Mouse (Mus musculus) heart, postnatal 25 days (tissue): ENCODE results near the gene Platr17. TPM values are rescaled to one million over a fixed set of nuclear protein-coding genes. Genes with fewer than 3 reads are reported as not detected.
"Not testable (repeated sequence)": the region's sequence is repeated elsewhere in the genome, so short reads cannot be mapped to it uniquely, and the experiment has no call there.

ENCODE experiments used
- DNase-seq: peaks from one replicate; pipeline ENCODE4 v3.0.0; 2022; ENCODE audit warnings: low spot score
- intact Hi-C: fragments of 180-260 bp; cut with DNase I; formaldehyde crosslinking; loops from one replicate; pipeline ENCODE4 v1.15.1; 2025
- total RNA-seq, 2 experiments: library from RNA; stranded (reverse); gene quantifications; 2 replicates each; pipeline ENCODE4 v1.2.3; 2021

The Platr17 gene
- total RNA-seq = not detected

DNA sequence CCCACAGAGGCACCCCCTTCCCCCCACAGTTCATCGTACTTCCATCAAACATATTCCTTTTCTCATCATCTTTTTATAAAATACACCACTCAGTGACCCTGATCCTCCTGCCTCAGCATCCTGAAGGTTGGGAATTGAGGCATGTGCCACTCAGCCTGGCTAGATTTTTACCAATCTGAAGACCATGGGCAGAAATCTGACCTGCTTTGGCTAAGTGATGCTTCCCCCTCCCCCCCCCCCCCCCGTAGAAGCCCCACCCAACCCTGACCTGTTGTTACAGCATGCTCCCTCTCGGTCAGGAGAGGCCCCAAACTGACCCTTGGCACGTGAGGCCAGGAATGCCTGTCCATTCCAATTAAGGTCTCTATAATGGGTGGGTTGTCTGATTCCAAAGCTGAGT lies at the start of gene Platr17:
Platr17 (plus strand) TSS at position 301 of the 400 bp plus-strand sequence.
- DNase-seq, intact Hi-C loops: not testable (repeated sequence)

DNA sequence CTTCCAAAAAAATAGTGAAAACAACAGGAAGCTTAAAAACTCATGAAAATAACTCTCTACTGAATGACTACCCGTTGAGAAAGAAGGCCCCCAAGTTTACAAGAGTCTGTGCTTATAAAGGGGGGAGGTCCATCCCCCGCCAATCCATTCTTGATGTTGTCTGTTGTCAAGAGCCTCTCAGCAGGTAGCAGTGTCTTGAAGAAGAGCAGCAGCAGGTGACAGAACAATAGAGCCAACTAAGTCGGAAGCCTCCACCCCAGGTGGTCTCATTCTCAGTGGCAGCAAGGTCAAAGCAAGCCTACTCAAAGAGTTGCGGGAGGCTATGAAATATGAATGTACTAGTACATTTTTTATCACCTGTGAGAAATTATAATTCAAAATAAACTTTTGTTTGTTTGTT lies 47.1 kb upstream of the Platr17 start:
- DNase-seq = no peak
- intact Hi-C loops = no loop called here

DNA sequence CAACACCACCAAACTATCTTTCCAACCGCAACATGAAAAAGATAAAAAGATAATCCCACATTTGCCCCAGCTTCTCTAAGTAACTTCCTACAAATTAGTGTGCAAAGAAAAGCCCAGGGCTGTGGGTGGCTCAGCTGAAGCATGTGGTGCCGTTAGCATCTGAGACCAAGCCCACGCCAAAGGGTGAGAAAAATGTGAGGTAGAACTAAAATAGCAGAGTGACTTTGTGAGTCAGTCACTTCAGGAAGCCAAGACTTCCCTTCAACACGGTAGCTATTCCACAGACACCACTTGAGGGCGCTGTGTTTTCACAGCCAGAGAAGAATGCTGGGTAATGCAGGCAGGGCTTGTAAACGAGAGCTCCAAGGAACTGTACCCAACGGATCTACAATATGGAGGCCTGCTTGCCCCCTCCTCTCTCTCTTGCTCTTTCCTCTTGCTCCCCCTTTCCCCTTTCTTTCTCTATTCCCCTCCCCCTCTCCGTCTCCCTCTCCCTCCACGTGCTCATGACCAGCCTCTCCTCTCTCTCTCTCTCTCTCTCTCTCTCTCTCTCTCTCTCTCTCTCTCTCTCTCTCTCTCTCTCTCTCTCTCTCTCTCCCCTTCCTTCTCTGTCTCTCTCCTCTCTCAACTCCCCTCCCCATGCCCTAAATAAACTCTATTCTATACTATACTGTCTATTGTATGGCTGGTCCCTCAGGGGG lies 39.5 kb upstream of the Platr17 start:
- intact Hi-C loops = no loop called here
- no peak for DNase-seq

DNA sequence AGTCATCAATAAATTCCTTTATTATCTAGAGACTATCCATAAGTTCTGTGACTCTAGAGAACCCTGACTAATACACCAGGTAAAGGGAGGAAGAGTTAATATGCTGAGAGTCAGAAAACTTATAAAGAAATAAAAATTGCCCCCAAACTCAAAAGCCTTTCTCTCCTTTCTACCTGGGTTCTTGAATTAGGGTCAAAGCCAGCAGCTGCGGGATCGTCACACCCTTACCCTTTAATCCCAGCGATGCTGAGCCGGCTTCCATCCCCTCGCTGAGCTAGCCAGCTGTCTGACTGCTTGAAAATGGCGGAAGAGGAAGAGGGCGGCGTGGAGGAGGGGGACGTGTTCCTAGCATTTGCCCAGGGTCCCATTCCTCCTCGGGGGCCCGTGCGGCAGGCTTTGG lies 31.4 kb upstream of the Platr17 start, which contains the start of gene Gm7029:
Gm7029 (plus strand) TSS at position 301 of the 400 bp plus-strand sequence.
- DNase-seq, intact Hi-C loops: not testable (repeated sequence)

DNA sequence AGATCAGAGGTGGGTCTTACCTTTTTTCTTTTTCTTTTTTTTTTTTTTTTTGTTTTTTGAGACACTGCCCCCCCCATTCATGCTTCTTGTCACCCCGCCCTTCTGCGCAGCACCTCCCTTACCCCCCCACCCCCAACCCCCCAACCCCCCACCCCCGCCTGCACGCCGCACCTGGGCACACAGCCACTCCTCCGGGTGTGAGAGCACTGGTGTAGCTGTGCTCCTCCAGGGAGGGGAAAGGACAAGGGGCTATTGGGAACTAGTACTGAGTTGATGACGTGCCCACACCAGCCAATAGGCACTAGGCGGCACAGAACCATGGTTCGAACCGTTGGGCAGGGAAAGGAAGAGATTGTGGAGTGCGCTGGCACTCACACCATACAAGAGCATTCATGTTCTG lies 30.5 kb upstream of the Platr17 start:
- DNase-seq = no peak

DNA sequence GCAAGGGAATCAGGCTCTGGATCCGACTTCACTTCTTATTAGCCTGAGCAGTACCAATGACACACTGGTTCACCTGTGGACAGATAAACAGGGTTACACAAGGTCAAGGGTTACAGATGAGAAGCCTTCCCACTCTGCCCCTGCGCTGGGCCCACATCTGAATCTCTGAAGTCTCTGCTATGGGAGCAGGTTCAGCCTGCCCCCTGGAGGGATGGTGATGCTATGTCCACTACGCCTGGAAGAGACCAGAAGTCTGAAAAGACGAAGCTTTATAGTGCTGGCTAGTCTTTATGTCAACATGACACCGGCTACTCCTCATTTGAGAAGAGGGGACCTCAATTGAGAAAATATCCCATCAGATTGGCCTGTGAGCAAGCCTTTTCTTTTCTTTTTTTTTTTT lies 29.1 kb upstream of the Platr17 start:
- DNase-seq, intact Hi-C loops: not testable (repeated sequence)

More for the DNA sequence above, 30.5 kb upstream of the Platr17 start:
- intact Hi-C loops = no loop called here

DNA sequence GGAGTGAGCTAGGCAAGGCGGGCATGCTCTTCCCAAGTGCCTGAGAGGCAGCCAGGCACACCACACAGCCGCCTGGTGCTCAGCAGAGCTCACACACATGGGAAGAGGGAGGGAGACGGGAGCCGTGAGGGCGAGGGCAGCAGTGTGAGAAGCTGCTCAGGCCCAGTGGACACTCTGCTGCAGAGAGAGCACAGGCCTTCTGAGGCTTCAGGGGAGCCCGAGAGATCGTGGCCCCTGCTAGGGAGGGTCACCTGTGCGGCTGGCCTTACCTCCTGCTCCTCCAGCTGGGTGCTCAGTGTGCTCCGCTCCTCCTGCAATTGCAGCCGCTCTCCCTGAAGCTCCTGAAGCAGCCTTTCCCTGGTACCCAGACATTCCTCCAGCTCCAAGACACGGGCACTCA lies 20.6 kb upstream of the Platr17 start:
- intact Hi-C loops, DNase-seq: not testable (repeated sequence)

DNA sequence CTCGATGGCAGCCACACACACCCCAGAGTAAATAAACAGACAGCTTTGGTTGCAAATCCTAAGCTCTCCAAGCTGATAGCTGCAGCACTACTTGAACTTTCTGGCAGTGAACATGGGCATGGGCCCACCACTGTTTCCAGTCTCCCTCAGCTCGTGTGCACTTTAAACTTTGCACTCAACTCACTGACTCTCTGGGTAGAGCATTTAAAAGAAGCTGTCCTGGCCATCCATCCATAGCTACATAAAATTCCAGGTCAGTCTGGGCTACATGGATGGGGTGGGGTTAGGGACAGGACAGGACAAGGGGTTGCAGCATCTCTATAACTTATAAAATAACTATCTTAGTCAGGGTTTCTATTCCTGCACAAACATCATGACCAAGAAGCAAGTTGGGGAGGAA lies 17.1 kb upstream of the Platr17 start:
- DNase-seq, intact Hi-C loops: not testable (repeated sequence)

DNA sequence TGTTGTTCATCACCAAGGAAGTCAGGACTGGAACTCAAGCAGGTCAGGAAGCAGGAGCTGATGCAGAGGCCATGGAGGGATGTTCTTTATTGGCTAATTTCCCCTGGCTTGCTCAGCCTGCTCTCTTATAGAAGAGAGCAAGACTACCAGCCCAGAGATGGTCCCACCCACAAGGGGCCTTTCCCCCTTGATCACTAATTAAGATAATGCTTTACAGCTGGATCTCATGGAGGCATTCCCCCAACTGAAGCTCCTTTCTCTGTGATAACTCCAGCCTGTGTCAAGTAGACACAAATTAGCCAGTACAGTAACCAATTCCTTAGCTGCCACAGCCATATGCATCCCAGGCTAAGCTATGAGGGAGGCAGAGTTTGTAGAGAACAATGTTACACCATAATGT lies 16.7 kb upstream of the Platr17 start:
- DNase-seq, intact Hi-C loops: not testable (repeated sequence)

DNA sequence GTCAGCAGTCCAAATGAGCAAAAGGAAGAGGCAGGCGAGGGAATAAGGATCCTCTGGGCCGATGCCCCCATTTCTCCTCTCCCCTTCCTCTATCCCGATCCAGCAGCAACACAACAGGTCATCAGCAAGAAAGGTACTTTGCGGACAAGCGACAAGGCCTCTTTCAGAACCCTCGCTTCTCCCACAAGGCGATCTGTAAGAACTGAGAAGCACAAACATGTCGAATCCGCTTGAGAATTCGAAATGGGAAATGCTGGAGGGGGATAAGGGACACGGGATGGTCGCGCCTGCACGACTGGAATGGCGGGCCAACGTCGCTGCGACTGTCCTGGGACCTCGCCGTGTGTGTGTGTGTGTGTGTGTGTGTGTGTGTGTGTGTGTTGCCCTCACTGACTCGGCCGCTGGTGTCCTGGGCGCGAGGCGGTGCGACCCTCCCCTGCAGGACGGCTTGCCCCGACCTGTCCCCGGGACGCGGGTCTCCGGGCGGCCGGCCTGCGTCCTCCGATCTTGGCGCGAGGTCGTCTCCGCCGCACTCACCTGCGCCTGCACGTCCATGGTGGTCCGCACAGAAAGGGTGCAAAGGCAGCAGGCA lies 14.9 kb upstream of the Platr17 start:
- DNase-seq, intact Hi-C loops: not testable (repeated sequence)

DNA sequence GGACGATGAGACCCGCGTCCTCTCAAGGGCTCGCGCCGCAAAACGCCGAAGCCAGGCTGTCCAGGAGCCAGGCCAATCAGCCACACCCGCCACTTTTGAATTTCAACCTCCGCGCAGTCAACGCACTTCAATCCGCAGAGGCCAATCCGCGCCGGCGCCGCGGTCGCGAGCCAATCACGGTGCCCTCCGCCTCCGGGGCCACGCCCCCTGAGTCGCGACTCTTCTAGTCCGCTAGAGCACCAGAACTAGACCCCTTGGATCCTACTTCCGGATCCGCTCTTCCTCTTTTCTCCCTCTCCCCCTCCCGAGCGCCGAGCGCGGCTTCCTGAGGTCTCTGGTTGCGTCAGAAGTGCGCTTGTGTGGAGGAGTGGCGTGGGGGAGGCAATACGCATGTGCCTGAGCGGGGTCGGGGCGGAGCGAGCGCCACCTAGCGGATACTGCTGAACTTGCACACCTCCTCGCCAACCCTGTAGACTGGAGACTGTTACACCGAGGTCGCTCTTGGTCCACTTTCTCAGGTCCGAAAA lies 14.3 kb upstream of the Platr17 start, which contains the start of gene Kifc1:
Kifc1 (minus strand) TSS at position 129 of the 527 bp plus-strand sequence.
- intact Hi-C loops = no loop called here
- peak; percentile 99 for DNase-seq

DNA sequence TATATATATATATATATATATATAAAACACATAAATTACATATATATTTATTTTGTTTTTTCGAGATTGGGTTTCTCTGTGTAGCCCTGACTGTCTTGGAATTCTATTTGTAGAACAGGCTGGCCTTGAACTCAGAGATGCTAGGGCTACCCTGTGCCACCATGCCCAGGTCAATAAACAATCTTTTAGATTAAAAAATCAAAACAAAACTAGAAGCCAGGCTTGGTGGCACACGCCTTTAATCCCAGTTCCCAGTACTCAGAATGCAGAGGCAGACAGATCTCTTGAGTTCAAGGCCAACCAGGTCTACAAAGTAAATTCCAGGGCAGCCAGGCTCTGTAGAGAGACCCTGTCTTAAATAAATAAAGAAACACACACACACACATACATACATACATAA lies 13.6 kb upstream of the Platr17 start:
- intact Hi-C loops = no loop called here
- no peak for DNase-seq

DNA sequence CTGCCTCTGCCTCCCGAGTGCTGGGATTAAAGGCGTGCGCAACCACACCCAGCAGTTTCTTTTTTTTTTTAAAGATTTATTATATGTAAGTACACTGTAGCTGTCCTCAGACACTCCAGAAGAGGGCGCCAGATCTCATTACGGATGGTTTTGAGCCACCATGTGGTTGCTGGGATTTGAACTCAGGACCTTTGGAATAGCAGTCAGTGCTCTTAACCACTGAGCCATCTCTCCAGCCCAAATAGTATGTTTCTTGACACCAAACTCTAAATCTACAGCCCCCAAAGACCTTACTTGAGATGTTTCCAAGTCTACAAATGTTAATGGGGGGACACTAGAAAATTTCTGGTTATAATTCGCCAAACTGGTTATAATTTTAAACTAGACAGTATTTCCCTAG lies 13.0 kb upstream of the Platr17 start:
- intact Hi-C loops, DNase-seq: not testable (repeated sequence)

DNA sequence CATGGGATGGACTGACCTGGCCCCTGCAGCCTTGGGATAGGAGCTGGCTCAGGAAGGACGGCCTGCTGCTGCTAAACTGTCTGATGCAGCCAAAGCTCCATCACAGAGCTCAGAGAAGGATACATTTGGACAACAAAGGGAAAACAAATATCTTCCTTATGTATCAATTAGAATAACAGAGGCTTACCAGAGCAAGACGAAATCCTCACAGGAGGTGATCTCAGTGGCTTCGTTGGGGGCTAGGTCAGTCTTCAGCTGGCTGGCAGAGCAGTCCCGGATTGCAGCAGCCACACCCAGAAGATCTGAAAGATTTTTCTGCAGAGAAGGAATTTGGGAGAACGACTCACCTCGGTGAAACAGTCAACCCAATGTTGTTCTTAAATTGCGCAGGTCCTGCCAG lies 12.5 kb upstream of the Platr17 start:
- intact Hi-C loops = no loop called here

DNA sequence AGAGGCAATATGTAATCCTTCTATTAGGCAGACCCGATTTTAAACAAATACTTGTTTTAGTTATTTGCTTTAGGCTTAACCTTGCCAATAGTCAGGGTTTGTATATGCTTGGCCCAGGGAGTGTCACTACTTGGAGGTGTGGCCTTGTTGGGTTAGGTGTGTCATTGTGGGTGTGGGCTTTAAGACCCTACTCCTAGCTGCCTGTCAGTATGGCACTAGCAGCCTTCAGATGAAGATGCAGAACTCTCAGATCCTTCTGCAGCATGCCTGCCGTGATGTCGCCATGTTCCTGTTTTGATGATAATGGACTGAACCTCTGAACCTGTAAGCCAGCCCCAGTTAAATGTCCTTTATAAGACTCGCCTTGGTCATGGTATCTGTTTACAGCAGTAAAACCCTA lies 11.9 kb upstream of the Platr17 start:
- intact Hi-C loops = not testable (repeated sequence)

More for the DNA sequence above, 12.5 kb upstream of the Platr17 start:
- no peak for DNase-seq

DNA sequence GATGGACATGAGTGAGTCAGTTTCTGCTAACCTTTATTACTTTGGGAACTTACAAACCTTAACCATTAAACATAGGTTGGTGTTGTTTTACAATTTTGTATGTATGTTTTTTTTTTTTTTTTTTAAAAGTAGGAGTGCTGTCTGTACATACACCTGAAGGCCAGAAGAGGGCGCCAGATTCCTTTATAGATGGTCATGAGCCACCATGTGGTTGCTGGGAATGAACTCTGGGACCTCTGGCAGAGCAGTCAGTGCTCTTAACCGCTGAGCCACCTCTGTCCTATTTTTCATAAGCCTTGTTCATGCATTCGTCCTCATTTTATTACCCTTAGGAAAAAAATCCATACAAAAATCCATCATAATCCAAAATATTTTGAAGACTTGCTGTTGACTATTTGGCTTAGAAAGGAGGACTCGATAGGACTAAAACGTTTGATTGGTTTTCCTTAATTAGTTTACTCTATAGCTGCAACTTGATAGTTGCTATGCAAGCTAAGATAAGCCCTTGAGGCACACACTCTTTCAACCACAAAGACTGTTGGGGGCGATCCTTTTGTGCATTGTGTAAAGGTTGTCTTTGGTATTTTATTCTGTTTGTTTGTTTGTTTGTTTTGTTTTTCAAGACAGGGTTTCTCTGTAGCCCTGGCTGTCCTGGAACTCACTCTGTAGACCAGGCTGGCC lies 7.7 kb upstream of the Platr17 start:
- DNase-seq = no peak
- intact Hi-C loops = loop anchor here (2.0 kb wide), 1 partner anchor 24 kb away; no protein-coding TSS in a partner anchor

More for the DNA sequence above, 11.9 kb upstream of the Platr17 start:
- DNase-seq = not testable (repeated sequence)

DNA sequence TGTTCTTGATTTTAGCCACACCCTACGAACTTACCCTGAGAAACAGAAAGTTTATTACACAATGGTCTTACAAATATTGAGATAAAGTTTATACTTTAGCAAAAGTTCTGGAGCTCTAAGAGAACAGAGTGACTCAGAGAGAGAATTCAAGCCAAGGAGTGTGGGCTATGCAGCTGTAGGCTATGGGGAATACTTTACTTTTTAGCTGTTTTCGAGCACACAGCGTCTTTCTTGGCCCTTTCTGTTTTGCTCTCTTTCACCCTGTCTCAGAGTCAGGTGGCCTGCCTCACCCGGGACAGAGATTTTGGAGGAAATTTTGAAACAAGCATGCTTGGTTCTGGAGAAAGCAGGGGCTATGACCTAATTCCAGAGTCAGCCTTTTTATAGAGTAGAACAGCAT lies 6.7 kb upstream of the Platr17 start:
- intact Hi-C loops = not testable (repeated sequence)

DNA sequence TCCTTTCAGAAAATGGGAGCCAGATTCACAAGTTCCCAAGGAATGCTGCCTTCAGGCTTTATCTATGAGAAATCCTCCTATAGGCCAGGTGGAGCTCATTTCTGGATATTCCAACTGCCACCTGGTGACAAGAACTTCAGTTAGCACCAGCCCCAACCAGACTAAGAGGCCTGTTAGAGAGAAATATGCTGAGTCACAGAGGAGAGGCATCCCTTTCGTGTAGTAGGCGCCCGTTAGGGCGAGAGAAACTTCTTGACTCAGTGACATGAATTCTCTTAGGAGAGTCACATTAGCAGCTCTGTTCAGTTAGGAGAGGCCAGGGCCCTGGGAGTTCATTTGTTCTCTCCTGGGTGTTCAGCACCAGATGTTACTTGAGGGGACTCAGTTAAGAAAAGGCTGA lies 5.3 kb upstream of the Platr17 start:
- intact Hi-C loops = no loop called here
- no peak for DNase-seq

More for the DNA sequence above, 6.7 kb upstream of the Platr17 start:
- not testable (repeated sequence) for DNase-seq

DNA sequence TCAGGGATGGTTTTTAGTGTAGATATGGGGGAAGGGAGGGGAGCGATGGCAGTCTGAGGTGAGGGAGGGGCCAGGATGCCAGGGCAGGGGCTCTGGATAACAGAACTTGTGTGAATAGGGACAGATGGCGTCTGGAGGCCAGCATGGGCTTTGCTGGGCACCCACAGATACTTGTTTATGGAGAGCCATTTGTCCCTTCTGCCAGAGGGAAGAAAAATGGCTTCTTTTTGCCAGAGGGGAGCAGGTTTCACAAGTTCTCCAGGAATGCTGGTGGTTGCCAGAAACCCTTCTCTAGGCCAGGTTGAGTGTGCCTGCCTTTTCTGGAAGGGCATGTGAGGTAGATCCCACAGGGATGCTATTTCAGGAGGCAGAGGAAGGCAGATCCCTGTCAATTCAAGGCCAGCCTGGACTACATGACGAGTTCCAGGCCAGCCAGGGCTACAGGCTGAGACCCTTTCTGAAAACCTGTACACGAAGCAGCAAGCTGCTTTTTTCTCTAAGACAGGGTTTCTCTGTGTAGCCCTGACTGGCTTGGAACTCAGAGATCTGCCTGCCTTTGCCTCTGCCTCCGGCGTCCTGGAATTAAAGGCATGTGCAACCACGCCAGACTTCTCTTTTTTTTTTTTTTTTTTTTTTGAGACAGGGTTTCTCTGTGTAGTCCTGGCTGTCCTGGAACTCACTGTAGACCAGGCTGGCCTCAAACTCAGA lies 4.5 kb upstream of the Platr17 start:
- intact Hi-C loops = no loop called here

DNA sequence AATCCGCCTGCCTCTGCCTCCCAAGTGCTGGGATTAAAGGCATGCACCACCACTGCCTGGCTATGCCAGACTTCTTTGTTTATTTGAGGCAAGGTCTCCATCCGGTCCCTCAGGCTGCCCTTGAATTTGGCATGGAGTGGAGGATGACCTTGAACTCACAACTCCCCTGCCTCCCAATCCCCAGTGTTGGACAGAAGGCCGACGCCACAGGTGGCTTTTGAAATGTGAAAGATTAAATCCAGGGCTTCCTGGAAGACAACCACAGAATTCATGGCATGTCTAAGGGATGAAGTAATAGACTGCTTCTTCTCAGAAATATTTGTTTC lies 4.0 kb upstream of the Platr17 start:
- DNase-seq = no peak
- intact Hi-C loops = no loop called here

More for the DNA sequence above, 4.5 kb upstream of the Platr17 start:
- DNase-seq = no peak
